Comparison of ENCODE assay signal across 14 mouse cellular contexts in the genomic region with DNA sequence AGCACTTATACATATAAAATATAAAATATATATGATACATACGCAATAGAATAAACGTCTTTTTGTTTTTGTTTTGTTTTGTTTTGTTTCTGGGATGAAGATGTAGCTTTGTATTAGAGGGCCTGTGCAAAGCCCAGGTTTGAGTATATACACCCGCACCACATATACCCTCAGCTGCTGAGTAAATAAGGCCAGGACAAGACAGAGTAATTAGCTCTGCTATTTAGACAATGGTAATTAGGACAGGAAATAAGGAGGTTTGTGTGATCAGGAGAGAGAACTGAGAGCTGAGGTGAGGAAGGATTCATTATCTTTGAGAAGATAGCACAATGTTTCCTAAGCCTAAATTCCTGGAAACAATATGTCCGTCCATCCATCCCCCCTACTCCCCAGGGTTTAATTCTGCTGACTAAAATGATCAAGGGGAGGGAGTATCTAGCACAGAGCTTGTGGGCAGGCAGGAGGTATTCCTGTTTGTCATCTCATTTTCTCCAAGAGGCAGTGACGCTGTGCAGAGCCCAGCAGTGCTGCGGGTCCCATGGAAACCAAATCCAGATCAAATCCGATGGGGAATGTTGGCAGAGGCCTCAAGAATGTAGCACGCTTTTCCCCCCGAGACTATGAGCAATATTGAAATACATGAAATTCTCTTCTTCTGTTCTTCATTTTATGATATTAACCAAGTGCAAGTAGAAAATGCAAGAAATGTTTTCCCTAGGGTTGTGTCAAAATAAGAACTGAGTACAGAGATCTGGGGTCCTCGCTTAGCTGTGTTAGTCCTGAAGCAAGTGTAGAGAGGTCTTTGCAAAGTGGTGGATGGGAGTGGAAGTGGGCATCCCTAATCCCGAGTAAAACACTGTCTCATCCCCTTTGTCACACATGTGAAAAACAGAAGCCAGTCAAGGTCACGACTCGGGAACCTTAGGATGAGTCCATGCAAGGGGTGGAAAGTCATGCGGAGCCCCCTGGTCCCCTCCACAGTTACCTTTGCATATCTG. TPM values are rescaled to one million over a fixed set of nuclear protein-coding genes. Genes with fewer than 3 reads are reported as not detected.
A peak's percentile ranks its signal among the peaks of the same experiment; 100 is the strongest.
DNase-seq lines count a peak whose midpoint lies in the region; ATAC-seq lines count a peak whose summit lies in the region.
"Had no signal": no experiment of that assay in that cellular context is flagged by ENCODE, and none has a peak within 500 bp of the region (broad histone marks: within the 10 kb centered on the region; RNA-seq: fewer than 3 reads in every experiment).

No protein-coding gene starts in this region.

- H3K9ac ChIP-seq in embryonic facial prominence, embryonic 11.5 days (replicated peaks; ENCODE audit: low read length), result no peak overlapping the region
- H3K9ac ChIP-seq: embryonic facial prominence, embryonic 15.5 days; heart, embryonic 12.5 days; lung, embryonic 14.5 days had no signal

- no peaks in the 10 kb centered on the region for H3K9me3 ChIP-seq in embryonic facial prominence, embryonic 11.5 days (replicated peaks; ENCODE audit: control insufficient read depth, low read length)
- H3K9me3 ChIP-seq: embryonic facial prominence, embryonic 15.5 days; heart, embryonic 12.5 days had no signal

- DNase-seq in layer of hippocampus, adult 11-12 months (ENCODE audit: low spot score), result peak; percentile 58
- DNase-seq in layer of hippocampus, postnatal 10 days (ENCODE audit: low spot score in 2 of 2), result no peak
- DNase-seq in embryonic facial prominence, embryonic 11.5 days (ENCODE audit: low spot score), result peak; percentile 22
- DNase-seq in layer of hippocampus, adult 8-10 months (ENCODE audit: low spot score in 2 of 2), result peak; percentile 64 to 70
- DNase-seq in retina, postnatal 1 day, result peak; percentile 55
- DNase-seq in adrenal gland, adult 18-20 months (ENCODE audit: low spot score in 2 of 2), result no peak
- DNase-seq in cerebellum, adult 8-10 months, result no peak
- no peak for DNase-seq in urinary bladder, postnatal 14 days (ENCODE audit: low spot score)
- DNase-seq: adrenal gland, postnatal 36 days; lung, embryonic 14.5 days; thymus, postnatal 4 days had no signal

- no peaks in the 10 kb centered on the region for H3K27me3 ChIP-seq in embryonic facial prominence, embryonic 11.5 days (ENCODE audit: control insufficient read depth, insufficient read depth, low read length)
- H3K27me3 ChIP-seq: embryonic facial prominence, embryonic 15.5 days had no signal

- no peak overlapping the region for H3K4me3 ChIP-seq in embryonic facial prominence, embryonic 11.5 days (ENCODE audit: low read depth, low read length)
- H3K4me3 ChIP-seq: embryonic facial prominence, embryonic 15.5 days; heart, embryonic 12.5 days had no signal

- H3K27ac ChIP-seq in embryonic facial prominence, embryonic 11.5 days (replicated peaks; ENCODE audit: low read depth, low read length), result no peak overlapping the region
- H3K27ac ChIP-seq: embryonic facial prominence, embryonic 15.5 days had no signal

- 61% methylated on average over 14 of the region's 14 CpGs for WGBS in embryonic facial prominence, embryonic 11.5 days

- no peak for ATAC-seq in embryonic facial prominence, embryonic 11.5 days (replicated peaks; ENCODE audit: insufficient number of reproducible peaks, low FRiP score, low TSS enrichment, low read depth)

- no peaks in the 10 kb centered on the region for H3K36me3 ChIP-seq in embryonic facial prominence, embryonic 11.5 days (replicated peaks; ENCODE audit: control insufficient read depth, insufficient read depth, low read depth, low read length)
- H3K36me3 ChIP-seq: embryonic facial prominence, embryonic 15.5 days; heart, embryonic 12.5 days had no signal

- no peaks in the 10 kb centered on the region for H3K4me1 ChIP-seq in embryonic facial prominence, embryonic 11.5 days (ENCODE audit: control insufficient read depth, insufficient read depth, low read length)

- H3K4me2 ChIP-seq in embryonic facial prominence, embryonic 11.5 days (ENCODE audit: low read depth, low read length), result no peak overlapping the region
- H3K4me2 ChIP-seq: embryonic facial prominence, embryonic 15.5 days; heart, embryonic 12.5 days; lung, embryonic 14.5 days had no signal

RNA-seq across cellular contexts. Expression of gene Cebpe, which starts 24.9 kb away (rescaled TPM):
- total RNA-seq in layer of hippocampus, postnatal 10 days (2021), result not detected
- 0.17 TPM in 2 replicates for polyA plus RNA-seq in embryonic facial prominence, embryonic 11.5 days (2014; fragmentation: Nextera tagmentation; extraction: Ambion mirVana)
- total RNA-seq in layer of hippocampus, adult 8-10 months (2022), result not detected
- total RNA-seq in adrenal gland, adult 18-20 months (2021), result under 1 TPM in 1 of 2 experiments, not detected in 1; 0.23 TPM
- total RNA-seq: adrenal gland, postnatal 36 days; layer of hippocampus, postnatal 14 days had no signal
- polyA plus RNA-seq: embryonic facial prominence, embryonic 15.5 days; heart, embryonic 12.5 days; lung, embryonic 14.5 days had no signal

RNA-seq across cellular contexts. Expression of gene Gm29776, which starts 38.2 kb away (rescaled TPM):
- not detected for total RNA-seq in layer of hippocampus, postnatal 10 days (2021)
- polyA plus RNA-seq in embryonic facial prominence, embryonic 11.5 days (2014; fragmentation: Nextera tagmentation; extraction: Ambion mirVana), result 0.11 and 0.17 TPM in 2 replicates
- total RNA-seq in layer of hippocampus, adult 8-10 months (2022), result under 1 TPM in 1 of 4 experiments, not detected in 3; 0.18 TPM
- not detected for total RNA-seq in adrenal gland, adult 18-20 months (2021)

RNA-seq across cellular contexts. Expression of gene Slc7a8, which starts 44.9 kb away (rescaled TPM):
- 10 to 100 TPM; 63.7 to 66.3 TPM for total RNA-seq in layer of hippocampus, postnatal 10 days (2021)
- polyA plus RNA-seq in embryonic facial prominence, embryonic 11.5 days (2014; fragmentation: Nextera tagmentation; extraction: Ambion mirVana), result 2.5 and 5.3 TPM in 2 replicates
- 10 to 100 TPM; 49.8 to 67.2 (median 58.5) TPM for total RNA-seq in layer of hippocampus, adult 8-10 months (2022)
- total RNA-seq in adrenal gland, adult 18-20 months (2021), result 10 to 100 TPM; 24.6 to 55.6 TPM

RNA-seq across cellular contexts. Expression of gene Acin1, which starts 50.1 kb away (rescaled TPM):
- total RNA-seq in layer of hippocampus, postnatal 10 days (2021), result 100 to 1,000 TPM; 208 to 213 TPM
- polyA plus RNA-seq in embryonic facial prominence, embryonic 11.5 days (2014; fragmentation: Nextera tagmentation; extraction: Ambion mirVana), result 122 and 141 TPM in 2 replicates
- total RNA-seq in layer of hippocampus, adult 8-10 months (2022), result 100 to 1,000 TPM; 190 to 255 (median 232) TPM
- 100 to 1,000 TPM; 162 to 171 TPM for total RNA-seq in adrenal gland, adult 18-20 months (2021)

RNA-seq across cellular contexts. Expression of gene 1700123O20Rik, which starts 50.8 kb away (rescaled TPM):
- total RNA-seq in layer of hippocampus, postnatal 10 days (2021), result 10 to 100 TPM; 25.5 to 28.1 TPM
- polyA plus RNA-seq in embryonic facial prominence, embryonic 11.5 days (2014; fragmentation: Nextera tagmentation; extraction: Ambion mirVana), result 109 and 110 TPM in 2 replicates
- 10 to 100 TPM; 17.9 to 27.8 (median 23.7) TPM for total RNA-seq in layer of hippocampus, adult 8-10 months (2022)
- total RNA-seq in adrenal gland, adult 18-20 months (2021), result 10 to 100 TPM; 43.5 to 43.7 TPM

Comparison
In these comparisons a context has a peak if more than half of its experiments do, and no peak if none do; other contexts are left out.
1. DNase-seq: peak in layer of hippocampus, adult 11-12 months (single experiment), embryonic facial prominence, embryonic 11.5 days (single experiment), layer of hippocampus, adult 8-10 months (2 of 2) and retina, postnatal 1 day (single experiment); none in layer of hippocampus, postnatal 10 days (0 of 2), adrenal gland, adult 18-20 months (0 of 2), cerebellum, adult 8-10 months (single experiment) and urinary bladder, postnatal 14 days (single experiment).